Mouse (Mus musculus) hindlimb bud, embryonic 11.5 days (tissue): ENCODE measurements at regions not wholly inside any gene's neighbourhood (a gene's known extent, or its start where the extent isn't known, plus 50 kb on each side); places are given as distances from the start of the nearest gene placed in this dataset.
"Not testable (repeated sequence)": the region's sequence is repeated elsewhere in the genome, so short reads cannot be mapped to it uniquely, and the experiment has no call there.

Source experiments
- DNase-seq: peaks from one replicate; pipeline ENCODE4 v3.0.0-alpha.2; 2012; ENCODE audit warnings: low read depth, low spot score; ENCODE audit errors: extremely low spot score

- DNase-seq, result no peak
Measured at GRCm38 (mm10) chr10:120726369-120726768, 172.5 kb downstream of the Msrb3 start.

- no peak for DNase-seq
Measured at GRCm38 (mm10) chr10:120721956-120722532, 176.9 kb downstream of the Msrb3 start.

- DNase-seq, result peak; percentile 96
Measured at GRCm38 (mm10) chr10:120720981-120721380, 177.9 kb downstream of the Msrb3 start.

GRCm38 (mm10) chr10:120720061-120720460, 178.8 kb downstream of the Msrb3 start:
- DNase-seq, result peak; percentile 77

- no peak for DNase-seq
Measured at GRCm38 (mm10) chr10:120717159-120717567, 181.7 kb downstream of the Msrb3 start.

GRCm38 (mm10) chr10:120716391-120716790, 182.5 kb downstream of the Msrb3 start:
- no peak for DNase-seq

- no peak for DNase-seq
Measured at GRCm38 (mm10) chr10:120707771-120708750, 190.8 kb downstream of the Msrb3 start.

- no peak for DNase-seq
Measured at GRCm38 (mm10) chr10:120706684-120707290, 192.1 kb downstream of the Msrb3 start.

- DNase-seq, result no peak
Measured at GRCm38 (mm10) chr10:120701833-120702232, 197.1 kb downstream of the Msrb3 start.

GRCm38 (mm10) chr10:120697275-120697856, 201.5 kb downstream of the Msrb3 start:
- no peak for DNase-seq

GRCm38 (mm10) chr10:120696481-120696880, 202.4 kb downstream of the Msrb3 start:
- no peak for DNase-seq

GRCm38 (mm10) chr10:120694472-120694871, 204.4 kb downstream of the Msrb3 start:
- no peak for DNase-seq

- no peak for DNase-seq
Measured at GRCm38 (mm10) chr10:120691451-120691850, 207.4 kb downstream of the Msrb3 start.

- DNase-seq, result no peak
Measured at GRCm38 (mm10) chr10:120686123-120686522, 209.9 kb upstream of the Hmga2 start.

- no peak for DNase-seq
Measured at GRCm38 (mm10) chr10:120682021-120682420, 205.8 kb upstream of the Hmga2 start.

GRCm38 (mm10) chr10:120679982-120680381, 203.7 kb upstream of the Hmga2 start:
- no peak for DNase-seq

- no peak for DNase-seq
Measured at GRCm38 (mm10) chr10:120678277-120678676, 202.0 kb upstream of the Hmga2 start.

GRCm38 (mm10) chr10:120675369-120675768, 199.1 kb upstream of the Hmga2 start:
- no peak for DNase-seq

GRCm38 (mm10) chr10:120674321-120675045, 198.2 kb upstream of the Hmga2 start:
- DNase-seq, result no peak

GRCm38 (mm10) chr10:120667678-120668031, 191.4 kb upstream of the Hmga2 start:
- DNase-seq, result not testable (repeated sequence)
